Mouse (Mus musculus) limb, embryonic 11.5 days (tissue): ENCODE results near the gene Pdxp. TPM values are rescaled to one million over a fixed set of nuclear protein-coding genes. Genes with fewer than 3 reads are reported as not detected.
A peak's percentile ranks its signal among the peaks of the same experiment; 100 is the strongest.
"Not testable (repeated sequence)": the region's sequence is repeated elsewhere in the genome, so short reads cannot be mapped to it uniquely, and the experiment has no call there.

Source experiments
- ATAC-seq: fragments of 200-750 bp; cut with Nextera tagmentation; 2 replicates; pipeline ENCODE4 v1.8.0; 2017; ENCODE audit warnings: low read depth; ENCODE audit not compliant: insufficient number of reproducible peaks, low FRiP score, low TSS enrichment
- DNase-seq: peaks from one replicate; pipeline ENCODE4 v3.0.0-alpha.2; 2015; ENCODE audit warnings: low spot score
- H3K27ac ChIP-seq: fragments of 300-500 bp; sonication (generic); replicated peaks from 2 replicates; pipeline ENCODE4 v1.5.1; 2014; ENCODE audit warnings: low read depth, mild to moderate bottlenecking, low read length
- H3K27me3 ChIP-seq: fragments of 300-500 bp; sonication (generic); 2 replicates; pipeline ENCODE4 v1.6.1; 2014; ENCODE audit warnings: mild to moderate bottlenecking, low read length, mixed read lengths; ENCODE audit not compliant: control insufficient read depth, insufficient read depth
- H3K36me3 ChIP-seq: fragments of 300-500 bp; sonication (generic); 2 replicates; pipeline ENCODE4 v1.6.1; 2014; ENCODE audit warnings: mild to moderate bottlenecking, low read length, moderate library complexity, mixed read lengths; ENCODE audit not compliant: control insufficient read depth, insufficient read depth
- H3K4me1 ChIP-seq: fragments of 300-500 bp; sonication (generic); 2 replicates; pipeline ENCODE4 v1.6.1; 2014; ENCODE audit warnings: low read length, mixed read lengths; ENCODE audit not compliant: control insufficient read depth, insufficient read depth
- H3K4me2 ChIP-seq: fragments of 300-500 bp; sonication (generic); 2 replicates; pipeline ENCODE4 v1.6.1; 2014; ENCODE audit warnings: low read depth, mild to moderate bottlenecking, moderate library complexity; ENCODE audit not compliant: severe bottlenecking
- H3K4me3 ChIP-seq: fragments of 300-500 bp; sonication (generic); 2 replicates; pipeline ENCODE4 v1.5.1; 2014; ENCODE audit warnings: low read depth, low read length
- H3K9ac ChIP-seq: fragments of 300-500 bp; sonication (generic); 2 replicates; pipeline ENCODE4 v1.6.1; 2014; ENCODE audit warnings: mild to moderate bottlenecking, low read length
- H3K9me3 ChIP-seq: fragments of 300-500 bp; sonication (generic); 2 replicates; pipeline ENCODE4 v1.6.1; 2016; ENCODE audit warnings: low read length; ENCODE audit not compliant: control insufficient read depth
- WGBS: fragments of 180-500 bp; shearing (Covaris S2); extraction: QIAGEN DNeasy Blood & Tissue Kit; methylation state at CpG from one replicate; pipeline ENCODE4 v1.1.7; 2014; 5-methylcytosine and 5-hydroxymethylcytosine counted together
- polyA plus RNA-seq: library from polyadenylated mRNA; unstranded; fragments of >200 nt; fragmentation: Nextera tagmentation; extraction: Ambion mirVana; gene quantifications from 2 replicates; pipeline ENCODE4 v1.2.1, GENCODE M21; 2014

The Pdxp gene
- polyA plus RNA-seq, 1 experiment from 2014 or later, result 39.6 TPM

DNA sequence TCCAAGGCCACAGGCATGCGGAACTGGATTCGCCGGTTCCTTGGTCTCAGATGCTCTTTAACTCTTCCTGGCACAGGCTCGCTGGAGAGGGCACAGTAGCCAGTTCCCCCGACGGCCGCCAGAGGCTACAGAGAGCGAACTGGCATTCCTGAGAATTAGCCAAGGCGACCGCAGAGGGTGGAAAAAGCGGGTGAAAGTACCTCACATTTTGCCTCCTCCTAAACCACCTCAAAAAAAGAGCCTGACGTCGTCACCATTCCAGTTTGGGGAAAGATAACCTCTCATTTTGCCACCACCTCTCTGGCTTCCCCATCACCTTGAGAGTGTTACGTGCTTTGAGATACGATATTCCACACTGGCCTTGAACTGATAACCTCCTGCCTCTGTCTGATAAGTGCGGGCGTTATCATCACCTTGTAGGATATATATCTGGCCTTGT is 37.4 kb upstream of the Pdxp start:
- Histone ChIP-seq H3K4me1 (peaks cover 15% of the 10 kb centered on the region), H3K9me3 (no peaks in the 10 kb centered on the region), H3K27ac (peak overlapping the region; percentile 95), H3K9ac (peak overlapping the region; percentile 22; the same call in 1 of the 2 replicates), H3K4me2 (peak overlapping the region; percentile 57), H3K27me3 (no peaks in the 10 kb centered on the region), H3K36me3 (0 out of 2 replicates have a peak, but pooled peaks cover 2% of the 10 kb centered on the region), H3K4me3 (peak overlapping the region; percentile 54)
- WGBS, result 4% methylated on average over 17 of the region's 17 CpGs
- ATAC-seq, result no peak
- DNase-seq, result peak; percentile 90

DNA sequence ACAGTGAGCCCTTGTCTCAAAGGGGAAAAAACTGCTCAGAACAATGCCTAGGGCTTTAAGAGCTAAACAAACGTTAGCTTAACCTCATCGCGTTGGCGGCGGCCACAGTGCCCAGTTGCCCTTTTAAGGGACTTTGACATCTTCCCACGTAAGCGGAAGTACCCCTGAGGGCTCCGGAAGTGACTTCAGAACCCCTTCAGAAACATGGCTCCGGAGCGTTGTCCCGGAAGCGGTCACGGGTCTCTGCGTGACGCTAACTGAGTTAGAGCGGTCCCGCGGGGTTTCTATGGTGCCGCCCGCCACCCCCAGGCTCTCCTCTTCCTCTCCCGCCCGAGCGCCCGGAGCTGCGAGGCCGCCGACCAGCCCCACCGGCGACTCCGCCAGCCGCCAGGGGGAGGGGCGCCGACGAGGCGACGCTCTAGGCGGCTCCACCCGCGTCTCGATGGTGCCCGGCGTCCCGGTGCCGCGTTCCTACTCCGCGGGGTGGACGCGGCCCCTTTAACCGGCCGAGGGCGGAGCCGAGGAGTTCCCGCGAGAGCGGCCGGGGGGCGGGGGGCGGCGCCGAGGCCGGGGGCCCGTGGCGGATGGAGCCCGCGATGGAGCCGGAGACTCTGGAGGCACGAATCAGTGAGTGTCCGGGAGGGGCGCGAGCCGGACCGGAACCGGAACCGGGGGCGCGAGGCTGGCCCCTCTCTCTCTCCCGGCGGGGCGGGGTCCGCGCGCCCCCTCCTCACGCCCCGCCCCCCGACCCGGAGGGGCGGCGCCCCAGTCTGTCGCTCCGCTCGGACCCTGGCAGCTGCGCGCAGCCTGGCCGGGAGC is 36.5 kb upstream of the Pdxp start, which contains the start of gene Gga1:
Gene Gga1, plus strand, starts transcription at position 200 of the 819 bp plus-strand sequence.
- WGBS, result under 1% methylated on average over 75 of the region's 95 CpGs
- peak; percentile 87 for ATAC-seq
- Histone ChIP-seq H3K4me2 (peak within 1 kb of the TSS; percentile 57), H3K9me3 (no peaks in the 10 kb centered on the region), H3K4me3 (peak within 1 kb of the TSS; percentile 54), H3K27me3 (no peaks in the 10 kb centered on the region), H3K27ac (peak within 1 kb of the TSS; percentile 95), H3K9ac (peak within 1 kb of the TSS; percentile 71), H3K36me3 (peaks cover 7% of the 10 kb centered on the region; the same call in 1 of the 2 replicates), H3K4me1 (peaks cover 15% of the 10 kb centered on the region)
- peak; percentile 97 for DNase-seq

DNA sequence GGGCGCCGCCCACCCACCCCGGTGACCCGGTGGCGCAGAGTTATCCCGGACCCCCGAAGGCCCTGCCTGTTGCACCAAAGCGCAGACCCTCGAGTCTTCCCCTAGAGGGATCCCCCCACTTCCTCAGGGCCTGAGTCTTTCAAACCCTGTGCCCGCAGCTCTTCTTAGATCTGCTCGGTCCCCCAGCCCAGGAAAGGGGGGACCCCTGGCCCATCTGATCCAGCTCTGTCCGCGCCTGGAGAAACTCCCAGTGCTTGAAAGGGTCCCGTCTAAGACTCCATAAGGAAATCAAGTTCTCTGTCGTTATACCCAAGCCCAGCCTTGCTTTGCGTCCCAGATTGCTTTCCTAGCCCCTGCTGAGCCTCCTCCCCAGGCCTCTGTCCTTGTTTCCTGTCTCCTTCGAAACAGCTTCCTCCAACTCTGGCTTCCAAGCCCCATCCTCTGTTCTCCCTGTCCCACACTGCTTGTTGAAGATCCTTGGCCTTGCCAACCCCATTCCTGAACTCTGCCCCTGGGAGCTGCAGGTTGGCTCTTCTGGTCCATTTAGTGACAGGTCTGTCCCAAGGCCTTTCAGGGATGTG is 35.8 kb upstream of the Pdxp start:
- WGBS, result 0% methylated on average over 16 of the region's 17 CpGs
- Histone ChIP-seq H3K36me3 (peaks cover 8% of the 10 kb centered on the region), H3K4me3 (peak overlapping the region; percentile 54), H3K27ac (peak overlapping the region; percentile 95), H3K4me1 (peaks cover 15% of the 10 kb centered on the region), H3K9ac (peak overlapping the region; percentile 71), H3K9me3 (no peaks in the 10 kb centered on the region), H3K27me3 (no peaks in the 10 kb centered on the region), H3K4me2 (peak overlapping the region; percentile 57)
- DNase-seq, result no peak
- ATAC-seq, result no peak

DNA sequence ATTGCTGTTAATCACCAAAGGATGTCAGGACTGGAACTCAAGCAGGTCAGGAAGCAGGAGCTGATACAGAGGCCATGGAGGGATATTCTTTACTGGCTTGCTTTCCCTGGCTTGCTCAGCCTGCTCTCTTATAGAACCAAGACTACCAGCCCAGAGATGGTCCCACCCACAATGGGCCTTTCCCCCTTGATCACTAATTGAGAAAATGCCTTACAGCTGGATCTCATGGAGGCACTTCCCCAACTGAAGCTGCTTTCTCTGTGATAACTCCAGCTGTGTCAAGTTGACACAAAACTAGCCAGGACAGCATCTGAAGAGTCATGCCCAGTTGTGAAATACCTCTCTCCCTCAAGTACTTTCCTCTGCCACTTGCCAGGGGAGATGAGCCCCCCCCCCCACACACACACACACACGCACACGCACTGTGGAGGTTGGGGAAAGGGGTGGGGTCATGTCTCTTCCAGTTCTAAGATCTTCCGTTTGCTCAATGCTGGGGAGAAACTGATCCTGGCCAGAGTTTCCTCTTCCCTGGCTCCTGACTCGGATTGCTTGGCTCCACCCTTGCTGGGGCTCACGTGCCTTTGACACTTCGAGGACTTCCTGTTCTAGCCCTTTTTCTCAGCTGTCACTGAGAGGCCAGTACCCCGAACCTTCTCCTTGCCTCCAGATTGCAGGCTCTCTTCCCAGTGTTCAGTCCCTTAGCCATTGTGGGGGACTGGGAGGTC is 34.8 kb upstream of the Pdxp start:
- not testable (repeated sequence) for H3K27me3 ChIP-seq, H3K9ac ChIP-seq, H3K9me3 ChIP-seq, ATAC-seq, H3K27ac ChIP-seq, DNase-seq, H3K4me3 ChIP-seq, H3K4me2 ChIP-seq
- Histone ChIP-seq H3K4me1 (peaks cover 15% of the 10 kb centered on the region), H3K36me3 (peaks cover 16% of the 10 kb centered on the region)
- 32% methylated on average over 7 of the region's 7 CpGs for WGBS

DNA sequence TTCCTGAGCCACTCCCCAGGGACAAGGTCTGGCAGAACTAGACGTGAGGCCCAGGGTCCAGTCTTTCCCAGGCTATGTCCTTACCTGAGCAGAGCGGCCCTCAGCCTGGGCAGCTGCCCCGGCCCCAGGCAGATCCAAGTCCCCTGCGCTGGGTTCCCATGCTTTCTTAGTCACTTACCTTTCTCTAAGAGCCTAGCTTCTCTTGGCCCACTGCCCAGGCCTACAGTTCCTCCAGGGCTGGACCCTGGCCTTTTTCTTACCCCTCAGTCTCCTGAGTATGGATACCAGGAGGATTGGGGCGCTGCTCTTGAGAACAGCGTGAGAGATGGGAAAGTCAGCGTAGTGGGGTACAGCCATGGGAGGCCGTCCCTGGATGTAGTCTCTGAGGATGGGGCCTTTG is 33.3 kb upstream of the Pdxp start:
- ATAC-seq, result no peak
- no peaks in the 10 kb centered on the region for H3K27me3 ChIP-seq
- no peak overlapping the region for H3K27ac ChIP-seq
- no peaks in the 10 kb centered on the region for H3K9me3 ChIP-seq
- H3K4me1 ChIP-seq, result peaks cover 15% of the 10 kb centered on the region
- H3K4me2 ChIP-seq, result no peak overlapping the region
- no peak overlapping the region for H3K9ac ChIP-seq
- H3K36me3 ChIP-seq, result peaks cover 25% of the 10 kb centered on the region
- WGBS, result 100% methylated on average over 8 of the region's 8 CpGs
- no peak overlapping the region for H3K4me3 ChIP-seq
- no peak for DNase-seq

DNA sequence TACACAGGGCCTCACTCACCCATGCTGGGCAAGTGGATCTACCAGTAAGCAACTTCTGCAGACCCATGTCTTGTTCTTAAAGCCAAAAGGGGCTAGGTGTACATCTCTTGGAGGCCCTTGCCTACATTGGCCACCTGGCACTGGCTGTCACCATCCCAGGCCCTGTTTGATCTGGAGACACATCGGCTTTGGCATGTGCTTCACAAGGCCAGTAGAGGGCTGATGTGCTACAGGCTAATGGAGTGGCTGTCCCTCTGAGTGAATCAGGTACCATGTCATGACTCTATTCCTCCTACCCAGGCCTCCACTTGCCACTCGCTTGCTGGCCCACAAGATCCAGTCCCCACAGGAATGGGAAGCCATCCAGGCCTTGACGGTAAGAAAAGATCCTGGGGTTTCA is 31.9 kb upstream of the Pdxp start:
- Histone ChIP-seq H3K4me3 (no peak overlapping the region), H3K4me2 (no peak overlapping the region), H3K9me3 (no peaks in the 10 kb centered on the region), H3K36me3 (peaks cover 34% of the 10 kb centered on the region), H3K4me1 (peaks cover 12% of the 10 kb centered on the region), H3K9ac (no peak overlapping the region), H3K27me3 (no peaks in the 10 kb centered on the region), H3K27ac (no peak overlapping the region)
- 84% methylated on average over 3 of the region's 3 CpGs for WGBS
- ATAC-seq, result no peak
- DNase-seq, result no peak

DNA sequence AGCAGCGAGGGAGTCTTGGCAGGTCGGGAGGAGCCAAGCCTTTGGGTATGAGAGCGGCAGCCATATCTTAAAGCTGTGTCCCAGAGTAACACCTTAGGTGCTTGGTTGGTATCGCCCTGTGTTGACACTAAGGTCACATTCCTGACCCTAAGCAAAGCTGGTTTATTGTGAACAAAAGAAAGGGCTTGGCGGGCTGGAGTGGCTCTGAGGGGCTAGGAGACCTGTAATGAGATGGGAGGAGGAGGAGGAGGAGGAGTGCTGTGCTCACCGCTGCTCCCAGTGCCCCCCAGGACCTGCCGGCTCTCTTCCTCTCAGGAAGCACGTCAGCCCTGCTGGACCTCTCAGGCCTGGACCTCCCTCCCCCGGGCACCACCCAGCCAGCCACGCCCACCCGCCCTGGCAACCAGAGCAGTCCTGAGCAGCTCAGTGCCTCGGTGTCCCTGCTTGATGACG is 24.3 kb upstream of the Pdxp start:
- ATAC-seq, result no peak
- Histone ChIP-seq H3K4me2 (no peak overlapping the region), H3K9ac (no peak overlapping the region), H3K27me3 (no peaks in the 10 kb centered on the region), H3K4me1 (0 out of 2 replicates have a peak, but pooled peaks cover 2% of the 10 kb centered on the region), H3K4me3 (no peak overlapping the region), H3K9me3 (no peaks in the 10 kb centered on the region), H3K27ac (0 out of 2 replicates have a peak overlapping the region, but pooled peaks have one; percentile 30), H3K36me3 (peaks cover 31% of the 10 kb centered on the region)
- no peak for DNase-seq
- 39% methylated on average over 13 of the region's 13 CpGs for WGBS

DNA sequence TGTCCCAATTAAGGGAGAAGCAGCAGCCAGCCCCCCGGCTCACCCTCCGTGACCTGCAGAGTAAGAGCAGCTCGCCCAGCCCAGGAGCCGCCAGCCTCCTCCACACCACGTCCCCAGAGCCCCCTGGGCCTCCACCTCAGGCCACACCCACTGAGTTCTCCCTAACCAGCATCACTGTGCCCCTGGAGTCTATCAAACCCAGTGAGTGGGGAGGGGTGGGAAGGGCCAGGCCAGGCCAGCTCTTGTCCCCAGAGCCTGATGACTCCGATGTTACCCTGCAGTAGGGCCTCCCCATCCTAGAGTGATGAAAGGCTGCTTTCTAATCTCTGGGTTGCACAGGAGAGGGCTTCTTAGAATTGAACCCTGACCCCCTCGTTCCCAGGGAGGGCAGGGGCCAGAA is 21.3 kb upstream of the Pdxp start:
- Histone ChIP-seq H3K9ac (no peak overlapping the region), H3K27me3 (no peaks in the 10 kb centered on the region)
- no peak for ATAC-seq

More for the DNA sequence above, 21.3 kb upstream of the Pdxp start:
- DNase-seq, result no peak
- peaks cover 14% of the 10 kb centered on the region; the same call in 1 of the 2 replicates for H3K36me3 ChIP-seq
- H3K4me2 ChIP-seq, result no peak overlapping the region
- no peak overlapping the region for H3K27ac ChIP-seq
- H3K4me1 ChIP-seq, result 0 out of 2 replicates have a peak, but pooled peaks cover 2% of the 10 kb centered on the region
- no peak overlapping the region for H3K4me3 ChIP-seq
- 45% methylated on average over 7 of the region's 7 CpGs for WGBS
- no peaks in the 10 kb centered on the region for H3K9me3 ChIP-seq
